Mouse (Mus musculus) embryonic fibroblast, embryonic 13.5 days (primary cell): ENCODE results near the gene Nol6.

ENCODE experiments used
- CTCF ChIP-seq: IDR thresholded peaks from 2 replicates; pipeline ENCODE4 v1.5.1; 2011; ENCODE audit warnings: mild to moderate bottlenecking, control low read depth, low read length, moderate library complexity, borderline replicate concordance; ENCODE audit not compliant: insufficient read depth
- POLR2A ChIP-seq: IDR thresholded peaks from 2 replicates; pipeline ENCODE4 v1.6.1; 2011; ENCODE audit warnings: low read depth, mild to moderate bottlenecking, control low read depth, low read length, moderate library complexity

GRCm38 (mm10) chr4:41089189-41089588, 35.1 kb downstream of the Nol6 start:
- TF ChIP-seq CTCF (no peak), POLR2A (no peak)
